Mouse (Mus musculus): ENCODE data around the gene Orai1.
"Not testable (repeated sequence)": the region's sequence is repeated elsewhere in the genome, so short reads cannot be mapped to it uniquely, and the experiment has no call there.

Gene Orai1

GRCm38 (mm10) chr5:123033646-123034160, 18.8 kb downstream of the Orai1 start:
- DNase-seq (ENCODE audit: low spot score in 2 of 2): no peak

GRCm38 (mm10) chr5:123035089-123035488, 20.2 kb downstream of the Orai1 start:
- DNase-seq (ENCODE audit: low spot score in 2 of 2): no peak

GRCm38 (mm10) chr5:123035564-123035963, 20.7 kb downstream of the Orai1 start:
- peak in 1 of 2 experiments; percentile 48 for DNase-seq (ENCODE audit: low spot score in 2 of 2)

GRCm38 (mm10) chr5:123038115-123038514, 23.2 kb downstream of the Orai1 start:
- DNase-seq (ENCODE audit: low spot score in 2 of 2): no peak

GRCm38 (mm10) chr5:123039120-123039752, 24.4 kb downstream of the Orai1 start:
- peak; percentile 88 for DNase-seq (ENCODE audit: low spot score in 2 of 2)

- peak in 1 of 2 experiments; percentile 43 for DNase-seq (ENCODE audit: low spot score in 2 of 2)
Observed at GRCm38 (mm10) chr5:123040796-123041195, 25.9 kb downstream of the Orai1 start.

GRCm38 (mm10) chr5:123043856-123044255, 29.0 kb downstream of the Orai1 start:
- DNase-seq (ENCODE audit: low spot score in 2 of 2): no peak

- peak; percentile 56 to 69 for DNase-seq (ENCODE audit: low spot score in 2 of 2)
Observed at GRCm38 (mm10) chr5:123045561-123046295, 30.9 kb downstream of the Orai1 start.

- no peak for DNase-seq (ENCODE audit: low spot score in 2 of 2)
Observed at GRCm38 (mm10) chr5:123046916-123047315, 32.0 kb downstream of the Orai1 start, which contains the start of gene Morn3. Gene Morn3 (minus strand): TSS chr5:123047016.

GRCm38 (mm10) chr5:123049271-123049670, 34.4 kb downstream of the Orai1 start:
- DNase-seq (ENCODE audit: low spot score in 2 of 2): peak; percentile 50 to 54

- DNase-seq (ENCODE audit: low spot score in 2 of 2): no peak
Observed at GRCm38 (mm10) chr5:123050918-123051317, 36.0 kb downstream of the Orai1 start.

GRCm38 (mm10) chr5:123051736-123052135, 36.9 kb downstream of the Orai1 start:
- DNase-seq (ENCODE audit: low spot score in 2 of 2): no peak

GRCm38 (mm10) chr5:123057366-123058250, 42.7 kb downstream of the Orai1 start:
- peak; percentile 100 for DNase-seq (ENCODE audit: low spot score in 2 of 2)

GRCm38 (mm10) chr5:123058251-123059102, 43.6 kb downstream of the Orai1 start:
- peak in 1 of 2 experiments; percentile 34 for DNase-seq (ENCODE audit: low spot score in 2 of 2)

- DNase-seq (ENCODE audit: low spot score in 2 of 2): peak; percentile 55 to 71
Observed at GRCm38 (mm10) chr5:123059757-123060520, 45.1 kb downstream of the Orai1 start.

GRCm38 (mm10) chr5:123060706-123061401, 46.0 kb downstream of the Orai1 start:
- no peak for DNase-seq (ENCODE audit: low spot score in 2 of 2)

- DNase-seq (ENCODE audit: low spot score in 2 of 2): not testable (repeated sequence)
Observed at GRCm38 (mm10) chr5:123061402-123061749, 46.5 kb downstream of the Orai1 start.

- no peak for DNase-seq (ENCODE audit: low spot score in 2 of 2)
Observed at GRCm38 (mm10) chr5:123063141-123063540, 48.3 kb downstream of the Orai1 start.

- peak; percentile 58 to 72 for DNase-seq (ENCODE audit: low spot score in 2 of 2)
Observed at GRCm38 (mm10) chr5:123064207-123064606, 49.3 kb downstream of the Orai1 start.

Measured in spleen, postnatal 36 days (tissue).